Mouse (Mus musculus) cortical plate, adult 2 months (tissue): Measurements from ENCODE around the gene Nfya.

ENCODE experiments used
- CTCF ChIP-seq: fragments of 200-500 bp; IDR thresholded peaks from 2 replicates; pipeline ENCODE4 v1.5.1; 2011; ENCODE audit warnings: mild to moderate bottlenecking, control low read depth, low read length; ENCODE audit not compliant: insufficient read depth; ENCODE audit errors: extremely low read depth
- POLR2A ChIP-seq: fragments of 200-500 bp; IDR thresholded peaks from 2 replicates; pipeline ENCODE4 v1.6.1; 2011; ENCODE audit warnings: mild to moderate bottlenecking, low read length, control low read depth; ENCODE audit not compliant: insufficient read depth; ENCODE audit errors: extremely low read depth

DNA sequence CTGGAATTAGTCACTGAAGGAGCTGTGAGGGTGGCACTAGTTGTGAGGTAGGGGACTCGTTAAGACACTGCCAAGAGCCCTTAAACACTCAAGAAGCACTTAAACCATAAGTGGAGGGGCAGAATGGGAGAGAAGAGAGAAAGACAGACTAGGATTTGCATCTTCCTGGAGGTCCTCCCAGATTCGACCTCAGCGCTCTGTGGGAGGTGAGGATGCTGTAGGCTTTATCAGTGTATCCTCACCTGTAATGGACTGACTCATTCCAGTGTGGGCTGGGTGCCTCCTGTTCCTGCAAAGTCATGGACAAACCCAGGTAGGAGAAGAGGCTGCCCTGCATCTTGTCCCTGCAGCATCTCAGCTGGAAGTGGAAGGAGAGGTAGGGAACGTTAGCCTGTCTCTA lies 62.9 kb downstream of the Nfya start:
- TF ChIP-seq CTCF (no peak), POLR2A (no peak)
